Mouse (Mus musculus) CH12.LX (cell line): ENCODE measurements around the gene Tmem125.

Experiments used
- CHD2 ChIP-seq: IDR thresholded peaks from 2 replicates; pipeline ENCODE4 v1.6.1; 2011; ENCODE audit warnings: low read length, improper control_type of control experiment
- CTCF ChIP-seq, 2 experiments: IDR thresholded peaks in 1 of 2; conservative IDR thresholded peaks in 1 of 2; 2 replicates each; pipeline ENCODE4 v1.5.1; 2011 to 2012; ENCODE audit warnings: low read depth in 2 of 2, low read length in 2 of 2, improper control_type of control experiment in 1 of 2, inconsistent platforms in 1 of 2, mild to moderate bottlenecking in 1 of 2, moderate library complexity in 1 of 2
- ETS1 ChIP-seq: conservative IDR thresholded peaks from 2 replicates; pipeline ENCODE4 v1.6.1; 2012; ENCODE audit warnings: low read depth, mild to moderate bottlenecking, inconsistent platforms, low read length, improper control_type of control experiment, moderate library complexity
- MAX ChIP-seq: IDR thresholded peaks from 2 replicates; pipeline ENCODE4 v1.6.1; 2011; ENCODE audit warnings: low read length, improper control_type of control experiment
- MEF2A ChIP-seq: IDR thresholded peaks from 2 replicates; pipeline ENCODE4 v1.6.1; 2014; ENCODE audit warnings: low read depth, mild to moderate bottlenecking, inconsistent platforms, low read length, improper control_type of control experiment, borderline replicate concordance
- PAX5 ChIP-seq: IDR thresholded peaks from 2 replicates; pipeline ENCODE4 v1.6.1; 2012; ENCODE audit warnings: low read length, inconsistent platforms, mixed read lengths
- POLR2A ChIP-seq: IDR thresholded peaks from 2 replicates; pipeline ENCODE4 v1.6.1; 2011; ENCODE audit warnings: low read depth, mild to moderate bottlenecking, improper control_type of control experiment, low read length
- TBP ChIP-seq: conservative IDR thresholded peaks from 2 replicates; pipeline ENCODE4 v1.6.1; 2011; ENCODE audit warnings: low read depth, low read length, improper control_type of control experiment
- TCF12 ChIP-seq: IDR thresholded peaks from 2 replicates; pipeline ENCODE4 v1.6.1; 2014; ENCODE audit warnings: low read depth, mild to moderate bottlenecking, inconsistent platforms, low read length, improper control_type of control experiment

DNA sequence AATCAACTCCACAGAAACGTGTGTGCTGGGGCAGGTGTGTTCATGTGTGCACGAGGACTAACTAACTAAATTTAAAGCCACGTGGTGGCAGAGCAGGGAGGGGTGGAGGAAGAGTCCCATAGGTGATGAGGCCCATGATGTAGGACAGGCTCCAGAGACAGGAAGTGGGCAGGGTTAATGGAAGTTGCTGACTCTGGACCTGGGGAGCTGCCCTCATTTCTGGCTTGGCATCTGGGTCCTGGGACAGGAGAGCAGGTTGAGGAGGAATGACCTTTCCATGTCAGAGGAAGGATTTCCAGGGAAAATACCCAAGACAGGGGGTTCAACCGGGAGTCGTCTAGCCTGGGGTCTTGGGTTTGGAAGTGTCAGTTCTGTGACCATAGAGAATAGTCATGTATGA is 11.2 kb downstream of the Tmem125 start:
- TF ChIP-seq CTCF (conservative IDR thresholded peaks at IDR 0.05 in 1 of 2, IDR thresholded peaks at IDR 0.05 in 1 of 2; ENCODE audit: low read depth in 2 of 2, low read length in 2 of 2) = no peak
- TF ChIP-seq TBP = no peak
- no peak for TF ChIP-seq ETS1
- no peak for TF ChIP-seq MAX
- no peak for TF ChIP-seq POLR2A
- no peak for TF ChIP-seq CHD2
- TF ChIP-seq PAX5 = no peak
- no peak for TF ChIP-seq MEF2A
- no peak for TF ChIP-seq TCF12
